Mouse (Mus musculus) cerebellum, postnatal 4 days (tissue): ENCODE data around the gene Nat8f3.
"Not testable (repeated sequence)": the region's sequence is repeated elsewhere in the genome, so short reads cannot be mapped to it uniquely, and the experiment has no call there.

Source experiments
- DNase-seq, 2 experiments: peaks; one replicate each; pipeline ENCODE4 v3.0.0; 2022; ENCODE audit warnings: low spot score in 2 of 2, mixed read lengths in 1 of 2

Nat8f3 gene

GRCm38 (mm10) chr6:85765532-85765931, at the start of gene Nat8f3:
TSS of gene Nat8f3 (minus strand) at chr6:85765754.
- peak in 1 of 2 experiments; percentile 6 for DNase-seq

- no peak for DNase-seq
These were observed 47.8 kb upstream of the Nat8f3 start for GRCm38 (mm10) chr6:85813339-85813738.

GRCm38 (mm10) chr6:85810942-85811537, 45.5 kb upstream of the Nat8f3 start:
- DNase-seq: not testable (repeated sequence)

- not testable (repeated sequence) for DNase-seq
These were observed 45.0 kb upstream of the Nat8f3 start for GRCm38 (mm10) chr6:85810514-85810913.

- DNase-seq: not testable (repeated sequence)
These were observed 44.2 kb upstream of the Nat8f3 start for GRCm38 (mm10) chr6:85809784-85810183.

- not testable (repeated sequence) for DNase-seq
These were observed 37.6 kb upstream of the Nat8f3 start for GRCm38 (mm10) chr6:85803180-85803579.

GRCm38 (mm10) chr6:85763127-85764070, 2.2 kb downstream of the Nat8f3 start:
- not testable (repeated sequence) for DNase-seq

- not testable (repeated sequence) for DNase-seq
These were observed 2.9 kb downstream of the Nat8f3 start for GRCm38 (mm10) chr6:85762678-85763077.

GRCm38 (mm10) chr6:85755705-85756249, 9.8 kb downstream of the Nat8f3 start:
- not testable (repeated sequence) for DNase-seq

GRCm38 (mm10) chr6:85713105-85713504, 52.4 kb downstream of the Nat8f3 start, which contains the start of gene Nat8f7:
TSS of gene Nat8f7 (minus strand) at chr6:85713205.
- DNase-seq: not testable (repeated sequence)

- not testable (repeated sequence) for DNase-seq
These were observed 55.9 kb downstream of the Nat8f3 start for GRCm38 (mm10) chr6:85709607-85710006.

- DNase-seq: not testable (repeated sequence)
These were observed 56.3 kb downstream of the Nat8f3 start for GRCm38 (mm10) chr6:85709206-85709605.

- not testable (repeated sequence) for DNase-seq
These were observed 63.6 kb downstream of the Nat8f3 start for GRCm38 (mm10) chr6:85701943-85702342.
